Mouse (Mus musculus): ENCODE results near the gene Rps5. TPM values are rescaled to one million over a fixed set of nuclear protein-coding genes. Genes with fewer than 3 reads are reported as not detected.

Rps5 gene
- polyA plus RNA-seq, 1 experiment from 2014 or later, result 638 TPM

DNA sequence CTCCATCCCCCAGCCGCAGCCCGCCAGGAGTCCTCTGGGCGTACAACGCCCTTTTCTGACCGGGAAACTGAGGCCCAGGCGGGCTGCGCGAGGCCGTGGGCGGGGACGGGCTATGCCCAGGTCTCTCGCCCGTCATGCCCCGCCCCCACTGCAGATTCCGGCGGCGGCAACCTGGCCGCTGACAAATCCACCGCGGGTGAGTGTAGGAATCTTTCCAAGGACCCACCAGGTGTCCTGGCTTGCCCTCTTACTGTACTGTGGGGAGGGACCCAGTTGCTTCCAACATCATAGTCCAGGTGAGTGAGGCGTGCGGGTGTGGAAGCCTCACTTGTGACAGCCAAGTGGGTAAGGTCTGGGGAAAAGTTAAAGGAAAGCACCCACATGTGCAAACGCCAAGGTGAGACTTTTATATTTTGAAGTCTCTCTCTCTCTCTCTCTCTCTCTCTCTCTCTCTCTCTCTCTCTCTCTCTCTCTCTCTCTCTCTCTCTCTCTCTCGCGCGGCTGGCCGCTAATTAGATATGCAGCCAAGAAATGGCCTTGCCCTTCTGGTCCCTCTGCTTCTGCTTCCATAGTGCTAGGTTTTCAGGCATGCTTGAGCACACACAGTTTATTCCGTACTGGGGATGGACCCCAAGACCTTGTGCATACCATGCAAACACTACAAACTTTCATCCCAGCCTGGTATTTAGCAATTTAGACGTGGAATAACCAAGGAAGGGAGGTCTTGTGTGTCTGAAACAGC lies 44.2 kb downstream of the Rps5 start:
- H3K36me3 ChIP-seq (replicated peaks), result peaks cover 28% of the 10 kb centered on the region
- peak overlapping the region; percentile 68 for H3K4me3 ChIP-seq (replicated peaks)
- H3K9ac ChIP-seq, result peak overlapping the region; percentile 92
- peaks cover 28% of the 10 kb centered on the region for H3K4me1 ChIP-seq
- peak; percentile 57 for ATAC-seq (ENCODE audit: low FRiP score)
- H3K9me3 ChIP-seq, result no peaks in the 10 kb centered on the region
- H3K27me3 ChIP-seq, result no peaks in the 10 kb centered on the region
- H3K27ac ChIP-seq, result peak overlapping the region; percentile 90
- WGBS, result 1% methylated on average over 29 of the region's 29 CpGs
- peak overlapping the region; percentile 90 for H3K4me2 ChIP-seq

DNA sequence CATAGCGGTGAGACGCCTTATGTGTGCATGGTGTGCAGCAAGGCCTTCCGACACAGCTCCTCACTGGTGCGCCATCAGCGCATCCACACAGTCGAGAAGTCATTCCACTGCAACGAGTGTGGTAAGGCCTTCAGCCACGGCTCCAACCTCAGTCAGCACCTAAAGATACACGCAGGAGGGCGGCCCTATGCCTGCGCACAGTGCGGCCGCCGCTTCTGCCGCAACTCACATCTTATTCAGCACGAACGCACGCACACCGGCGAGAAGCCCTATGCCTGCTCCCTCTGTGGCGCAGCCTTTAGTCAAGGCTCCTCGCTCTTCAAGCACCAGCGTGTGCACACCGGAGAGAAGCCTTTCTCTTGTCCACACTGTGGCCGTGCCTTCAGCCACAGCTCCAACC lies 48.8 kb downstream of the Rps5 start:
- Histone ChIP-seq H3K36me3 (replicated peaks) (peaks cover 43% of the 10 kb centered on the region), H3K4me3 (replicated peaks) (no peak overlapping the region), H3K4me2 (no peak overlapping the region), H3K9me3 (no peaks in the 10 kb centered on the region), H3K27me3 (no peaks in the 10 kb centered on the region), H3K4me1 (peaks cover 17% of the 10 kb centered on the region), H3K9ac (no peak overlapping the region), H3K27ac (no peak overlapping the region)
- no peak for ATAC-seq (ENCODE audit: low FRiP score)
- WGBS, result 95% methylated on average over 25 of the region's 25 CpGs

Other genes starting within 250 kb of the Rps5 start
- not detected in 2 replicates for gene Vmn2r55, start 237.3 kb upstream of the Rps5 start, polyA plus RNA-seq (2016; fragmentation: Nextera tagmentation; extraction: Ambion mirVana)
- not detected in 2 replicates for gene Vmn2r56, start 187.3 kb upstream of the Rps5 start, polyA plus RNA-seq (2016; fragmentation: Nextera tagmentation; extraction: Ambion mirVana)
- gene Zscan18, start 118.7 kb upstream of the Rps5 start, polyA plus RNA-seq (2016; fragmentation: Nextera tagmentation; extraction: Ambion mirVana), result 13.6 and 15.2 TPM in 2 replicates
- gene Zfp329, start 103.4 kb upstream of the Rps5 start, polyA plus RNA-seq (2016; fragmentation: Nextera tagmentation; extraction: Ambion mirVana), result 25.4 and 28.2 TPM in 2 replicates
- gene Zfp110, start 87.5 kb upstream of the Rps5 start, polyA plus RNA-seq (2016; fragmentation: Nextera tagmentation; extraction: Ambion mirVana), result 32.4 and 34.5 TPM in 2 replicates
- 6.0 and 6.2 TPM in 2 replicates for gene Zfp128, start 41.1 kb upstream of the Rps5 start, polyA plus RNA-seq (2016; fragmentation: Nextera tagmentation; extraction: Ambion mirVana)
- gene Zscan22, start 24.5 kb upstream of the Rps5 start, polyA plus RNA-seq (2016; fragmentation: Nextera tagmentation; extraction: Ambion mirVana), result 13.8 and 15.8 TPM in 2 replicates
- 0.81 and 0.83 TPM in 2 replicates for gene Rnf225, start 5.1 kb downstream of the Rps5 start, polyA plus RNA-seq (2016; fragmentation: Nextera tagmentation; extraction: Ambion mirVana)
- 11.3 and 12.4 TPM in 2 replicates for gene Zfp324, start 43.5 kb downstream of the Rps5 start, polyA plus RNA-seq (2016; fragmentation: Nextera tagmentation; extraction: Ambion mirVana)
- gene Zfp446, start 55.6 kb downstream of the Rps5 start, polyA plus RNA-seq (2016; fragmentation: Nextera tagmentation; extraction: Ambion mirVana), result 15.3 and 15.7 TPM in 2 replicates
- 0.14 and 0.18 TPM in 2 replicates for gene Slc27a5, start 75.9 kb downstream of the Rps5 start, polyA plus RNA-seq (2016; fragmentation: Nextera tagmentation; extraction: Ambion mirVana)
- 370 and 396 TPM in 2 replicates for gene Trim28, start 76.8 kb downstream of the Rps5 start, polyA plus RNA-seq (2016; fragmentation: Nextera tagmentation; extraction: Ambion mirVana)
- gene Zbtb45, start 87.7 kb downstream of the Rps5 start, polyA plus RNA-seq (2016; fragmentation: Nextera tagmentation; extraction: Ambion mirVana), result 34.9 and 35.9 TPM in 2 replicates
- 127 and 132 TPM in 2 replicates for gene Chmp2a, start 112.5 kb downstream of the Rps5 start, polyA plus RNA-seq (2016; fragmentation: Nextera tagmentation; extraction: Ambion mirVana)
- 107 and 154 TPM in 2 replicates for gene Ube2m, start 116.0 kb downstream of the Rps5 start, polyA plus RNA-seq (2016; fragmentation: Nextera tagmentation; extraction: Ambion mirVana)
- 5.3 and 5.4 TPM in 2 replicates for gene Mzf1, start 132.5 kb downstream of the Rps5 start, polyA plus RNA-seq (2016; fragmentation: Nextera tagmentation; extraction: Ambion mirVana)
- not detected in 2 replicates for gene Vmn1r85, start 172.9 kb downstream of the Rps5 start, polyA plus RNA-seq (2016; fragmentation: Nextera tagmentation; extraction: Ambion mirVana)
- gene Vmn1r86, start 197.6 kb downstream of the Rps5 start, polyA plus RNA-seq (2016; fragmentation: Nextera tagmentation; extraction: Ambion mirVana), result not detected in 2 replicates
- gene Vmn1r87, start 217.9 kb downstream of the Rps5 start, polyA plus RNA-seq (2016; fragmentation: Nextera tagmentation; extraction: Ambion mirVana), result not detected in 2 replicates
- gene Vmn1r88, start 237.3 kb downstream of the Rps5 start, polyA plus RNA-seq (2016; fragmentation: Nextera tagmentation; extraction: Ambion mirVana), result 0.03 TPM in 1 of 2 replicates, not detected in the other

Data from forebrain, embryonic 12.5 days (tissue).